Mouse (Mus musculus) midbrain, embryonic 14.5 days (tissue): Measurements from ENCODE around the gene Cryba2. TPM values are rescaled to one million over a fixed set of nuclear protein-coding genes. Genes with fewer than 3 reads are reported as not detected.
A peak's percentile ranks its signal among the peaks of the same experiment; 100 is the strongest.

Experiments
- ATAC-seq: fragments of 200-750 bp; cut with Nextera tagmentation; 2 replicates; pipeline ENCODE4 v1.8.0; 2017; ENCODE audit warnings: moderate number of reproducible peaks, moderate library complexity; ENCODE audit not compliant: low FRiP score, low TSS enrichment
- DNase-seq: peaks from one replicate; pipeline ENCODE4 v3.0.0-alpha.2; 2015
- H3K27ac ChIP-seq: fragments of 300-500 bp; sonication (generic); replicated peaks from 2 replicates; pipeline ENCODE4 v1.5.1; 2014; ENCODE audit warnings: mild to moderate bottlenecking, low read depth, low read length, moderate library complexity
- H3K27me3 ChIP-seq: fragments of 300-500 bp; sonication (generic); 2 replicates; pipeline ENCODE4 v1.6.1; 2014; ENCODE audit warnings: low read length, control low read depth, mixed read lengths; ENCODE audit not compliant: control insufficient read depth, insufficient read depth
- H3K36me3 ChIP-seq: fragments of 300-500 bp; sonication (generic); 2 replicates; pipeline ENCODE4 v1.6.1; 2014; ENCODE audit warnings: low read length, control low read depth; ENCODE audit not compliant: control insufficient read depth, insufficient read depth
- H3K4me1 ChIP-seq: fragments of 300-500 bp; sonication (generic); 2 replicates; pipeline ENCODE4 v1.6.1; 2014; ENCODE audit warnings: mild to moderate bottlenecking, antibody characterized with exemption, low read length, control low read depth; ENCODE audit not compliant: control insufficient read depth, insufficient read depth
- H3K4me2 ChIP-seq: fragments of 300-500 bp; sonication (generic); 2 replicates; pipeline ENCODE4 v1.6.1; 2014; ENCODE audit warnings: mild to moderate bottlenecking, low read length, moderate library complexity
- H3K4me3 ChIP-seq: fragments of 300-500 bp; sonication (generic); replicated peaks from 2 replicates; pipeline ENCODE4 v1.5.1; 2014; ENCODE audit warnings: low read depth, low read length
- H3K9ac ChIP-seq: fragments of 300-500 bp; sonication (generic); replicated peaks from 2 replicates; pipeline ENCODE4 v1.6.1; 2014; ENCODE audit warnings: mild to moderate bottlenecking, low read length, moderate library complexity
- H3K9me3 ChIP-seq: fragments of 300-500 bp; sonication (generic); 2 replicates; pipeline ENCODE4 v1.6.1; 2016; ENCODE audit warnings: low read length, control low read depth, mixed read lengths; ENCODE audit not compliant: control insufficient read depth
- WGBS: fragments of 180-500 bp; shearing (Covaris S2); extraction: QIAGEN DNeasy Blood & Tissue Kit; methylation state at CpG from one replicate; pipeline ENCODE4 v1.1.7; 2014; 5-methylcytosine and 5-hydroxymethylcytosine counted together
- polyA plus RNA-seq: library from polyadenylated mRNA; unstranded; fragments of >200 nt; fragmentation: Nextera tagmentation; extraction: Ambion mirVana; gene quantifications from 2 replicates; pipeline ENCODE4 v1.2.1, GENCODE M21; 2014

Gene Cryba2
- polyA plus RNA-seq, 1 experiment from 2014 or later = not detected

DNA sequence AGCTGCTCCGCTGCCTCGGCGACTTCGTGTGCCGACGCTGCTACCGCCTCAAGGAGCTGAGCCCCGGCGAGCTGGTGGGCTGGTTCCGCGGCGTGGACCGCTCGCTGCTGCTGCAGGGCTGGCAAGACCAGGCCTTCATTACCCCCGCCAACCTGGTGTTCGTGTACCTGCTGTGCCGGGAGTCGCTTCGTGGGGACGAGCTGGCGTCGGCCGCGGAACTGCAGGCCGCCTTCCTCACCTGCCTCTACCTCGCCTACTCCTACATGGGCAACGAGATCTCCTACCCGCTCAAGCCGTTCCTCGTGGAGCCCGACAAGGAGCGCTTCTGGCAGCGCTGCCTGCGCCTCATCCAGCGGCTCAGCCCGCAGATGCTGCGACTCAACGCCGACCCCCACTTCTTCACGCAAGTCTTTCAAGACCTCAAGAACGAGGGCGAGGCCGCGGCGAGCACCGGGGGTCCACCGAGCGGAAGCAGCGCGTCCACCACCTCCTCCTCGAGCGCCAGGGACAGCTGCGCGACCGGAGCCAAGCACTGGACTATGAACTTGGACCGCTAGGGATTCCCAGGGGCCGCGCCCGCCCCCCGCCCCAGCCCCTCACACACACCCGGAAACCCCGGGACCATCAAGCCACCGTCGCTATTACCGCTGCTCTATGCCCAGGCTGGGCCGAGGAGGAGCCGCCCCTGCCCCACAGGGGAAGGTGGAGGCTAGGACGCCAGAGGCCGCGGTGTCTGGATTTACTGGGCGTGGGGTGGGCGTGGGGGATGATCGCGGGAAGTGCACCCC lies 37.1 kb downstream of the Cryba2 start:
- Histone ChIP-seq H3K27ac (peak overlapping the region; percentile 91), H3K4me1 (peaks cover 52% of the 10 kb centered on the region), H3K4me2 (peak overlapping the region; percentile 92), H3K4me3 (peak overlapping the region; percentile 94), H3K9me3 (no peaks in the 10 kb centered on the region), H3K9ac (peak overlapping the region; percentile 96), H3K36me3 (no peaks in the 10 kb centered on the region), H3K27me3 (no peaks in the 10 kb centered on the region)
- WGBS = under 1% methylated on average over 74 of the region's 74 CpGs
- peak; percentile 70 for DNase-seq
- no peak for ATAC-seq

GRCm38 (mm10) chr1:74855156-74855555 lies 37.8 kb downstream of the Cryba2 start:
- ATAC-seq = no peak
- 0% methylated on average over 48 of the region's 48 CpGs for WGBS
- peaks cover 57% of the 10 kb centered on the region for H3K4me1 ChIP-seq

GRCm38 (mm10) chr1:74854306-74855056 lies 38.5 kb downstream of the Cryba2 start, which contains the start of gene Cdk5r2:
Cdk5r2 (plus strand) TSS chr1:74854934.
- Histone ChIP-seq H3K9me3 (no peaks in the 10 kb centered on the region), H3K36me3 (no peaks in the 10 kb centered on the region), H3K4me1 (peaks cover 55% of the 10 kb centered on the region), H3K9ac (peak within 1 kb of the TSS; percentile 96), H3K4me2 (peak within 1 kb of the TSS; percentile 92), H3K27me3 (no peaks in the 10 kb centered on the region), H3K27ac (peak within 1 kb of the TSS; percentile 91), H3K4me3 (peak within 1 kb of the TSS; percentile 94)
- ATAC-seq = peak; percentile 87
- peak; percentile 98 for DNase-seq
- WGBS = 3% methylated on average over 39 of the region's 39 CpGs

More at GRCm38 (mm10) chr1:74855156-74855555, 37.8 kb downstream of the Cryba2 start:
- H3K4me2 ChIP-seq = peak overlapping the region; percentile 92
- no peaks in the 10 kb centered on the region for H3K27me3 ChIP-seq
- peak; percentile 67 for DNase-seq
- peak overlapping the region; percentile 94 for H3K4me3 ChIP-seq
- H3K9ac ChIP-seq = peak overlapping the region; percentile 96
- H3K9me3 ChIP-seq = no peaks in the 10 kb centered on the region
- H3K27ac ChIP-seq = peak overlapping the region; percentile 91
- H3K36me3 ChIP-seq = no peaks in the 10 kb centered on the region

DNA sequence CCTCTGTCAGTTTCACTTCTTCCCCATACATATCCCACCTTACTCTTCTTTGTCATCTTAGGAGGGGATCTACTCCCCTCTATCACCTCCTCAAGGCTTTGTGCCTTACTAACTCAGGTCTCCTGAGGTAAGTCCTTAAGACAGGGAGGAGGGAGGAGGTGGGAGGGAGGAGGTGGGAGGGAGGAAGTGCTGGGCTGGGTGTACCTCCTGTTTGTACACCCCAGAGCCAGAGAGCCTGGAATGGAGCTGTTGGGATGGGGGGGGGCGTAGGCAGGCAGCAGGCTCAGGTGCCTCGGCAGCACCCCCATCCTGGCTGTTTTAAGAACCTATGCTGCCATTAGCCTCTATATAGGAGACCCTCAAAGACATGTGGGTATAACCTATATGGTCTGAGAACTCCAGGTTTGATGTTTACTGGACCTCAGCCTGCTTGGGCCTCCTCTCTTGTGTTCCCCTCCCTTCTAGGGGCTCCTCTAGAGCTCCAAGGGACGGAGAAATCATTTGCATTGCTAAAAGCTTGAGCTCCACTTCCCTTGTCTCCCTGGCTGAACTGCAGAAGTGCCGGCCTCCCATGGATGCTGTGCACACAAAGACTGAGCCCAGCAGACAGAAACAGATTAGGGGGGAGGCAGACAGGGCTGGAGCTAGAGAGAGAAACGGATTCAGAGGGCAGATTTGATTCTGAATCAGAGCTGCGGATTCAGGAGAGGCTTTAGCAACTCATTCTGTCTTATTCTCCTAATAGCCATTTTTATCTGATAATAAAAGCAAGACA lies 41.8 kb downstream of the Cryba2 start:
- Histone ChIP-seq H3K4me3 (no peak overlapping the region), H3K9ac (peak overlapping the region; percentile 27), H3K4me1 (peaks cover 33% of the 10 kb centered on the region), H3K9me3 (no peaks in the 10 kb centered on the region), H3K27me3 (no peaks in the 10 kb centered on the region), H3K4me2 (peak overlapping the region; percentile 21; the same call in 1 of the 2 replicates), H3K27ac (peak overlapping the region; percentile 76), H3K36me3 (no peaks in the 10 kb centered on the region)
- WGBS = 11% methylated on average over 6 of the region's 6 CpGs
- DNase-seq = peak; percentile 77
- ATAC-seq = no peak; the same call in 1 of the 2 replicates

- H3K27ac ChIP-seq = no peak overlapping the region
- H3K36me3 ChIP-seq = no peaks in the 10 kb centered on the region
Measured at GRCm38 (mm10) chr1:74850251-74850650, 42.7 kb downstream of the Cryba2 start.

DNA sequence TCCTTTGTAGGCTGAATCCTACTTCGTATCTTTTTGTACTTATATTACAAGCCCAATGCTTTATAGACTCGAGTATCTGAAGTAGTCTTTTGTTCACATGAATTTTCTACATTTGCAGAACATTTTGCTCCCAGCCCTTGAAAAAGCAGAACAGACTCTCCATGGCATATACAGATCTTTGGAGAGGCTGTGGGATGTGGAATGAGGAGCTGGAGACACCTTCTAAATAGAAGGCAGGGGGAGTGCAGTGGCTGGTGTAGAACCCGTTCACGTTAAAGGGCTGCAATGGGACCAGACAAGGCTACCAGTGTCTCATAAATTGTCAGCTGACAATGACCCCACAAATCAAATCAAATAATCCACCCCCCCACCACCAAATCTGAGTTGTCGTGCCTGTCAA lies 44.0 kb downstream of the Cryba2 start:
- Histone ChIP-seq H3K4me2 (no peak overlapping the region), H3K27me3 (no peaks in the 10 kb centered on the region), H3K9ac (no peak overlapping the region), H3K9me3 (no peaks in the 10 kb centered on the region), H3K4me1 (peaks cover 27% of the 10 kb centered on the region), H3K36me3 (no peaks in the 10 kb centered on the region), H3K4me3 (no peak overlapping the region), H3K27ac (no peak overlapping the region)
- 44% methylated on average over 5 of the region's 5 CpGs for WGBS
- ATAC-seq (no peak), DNase-seq (no peak)

More at GRCm38 (mm10) chr1:74850251-74850650, 42.7 kb downstream of the Cryba2 start:
- Histone ChIP-seq H3K9ac (no peak overlapping the region), H3K27me3 (no peaks in the 10 kb centered on the region), H3K9me3 (no peaks in the 10 kb centered on the region), H3K4me3 (no peak overlapping the region), H3K4me2 (no peak overlapping the region), H3K4me1 (peaks cover 33% of the 10 kb centered on the region)
- 21% methylated on average over 6 of the region's 6 CpGs for WGBS
- ATAC-seq (no peak), DNase-seq (no peak)

GRCm38 (mm10) chr1:74846341-74846740 lies 46.6 kb downstream of the Cryba2 start:
- Histone ChIP-seq H3K4me1 (peaks cover 14% of the 10 kb centered on the region), H3K27me3 (no peaks in the 10 kb centered on the region), H3K9me3 (no peaks in the 10 kb centered on the region), H3K4me2 (no peak overlapping the region), H3K4me3 (no peak overlapping the region), H3K27ac (no peak overlapping the region), H3K9ac (no peak overlapping the region), H3K36me3 (no peaks in the 10 kb centered on the region)
- DNase-seq (no peak), ATAC-seq (no peak)
- WGBS = 60% methylated on average over 9 of the region's 9 CpGs

GRCm38 (mm10) chr1:74843090-74843489 lies 49.9 kb downstream of the Cryba2 start:
- DNase-seq = no peak
- 87% methylated on average over 5 of the region's 5 CpGs for WGBS
- H3K9ac ChIP-seq = no peak overlapping the region
- H3K36me3 ChIP-seq = no peaks in the 10 kb centered on the region
- H3K9me3 ChIP-seq = no peaks in the 10 kb centered on the region
- H3K4me1 ChIP-seq = no peaks in the 10 kb centered on the region
- H3K27ac ChIP-seq = no peak overlapping the region
- no peak overlapping the region for H3K4me2 ChIP-seq
- no peaks in the 10 kb centered on the region for H3K27me3 ChIP-seq
- no peak overlapping the region for H3K4me3 ChIP-seq
- ATAC-seq = no peak
